Mouse (Mus musculus): ENCODE results near the gene Thegl. TPM values are rescaled to one million over a fixed set of nuclear protein-coding genes. Genes with fewer than 3 reads are reported as not detected.

Thegl gene
- polyA plus RNA-seq, 1 experiment = 0.92 TPM

GRCm38 (mm10) chr5:77100691-77101090, 84.9 kb downstream of the Thegl start:
- Histone ChIP-seq H3K4me3 (replicated peaks; ENCODE audit: control insufficient read depth, low read depth, low read length) (no peak overlapping the region), H3K27ac (ENCODE audit: control insufficient read depth, insufficient read depth, low read depth, low read length, poor library complexity) (no peak overlapping the region), H3K4me1 (ENCODE audit: control insufficient read depth, insufficient read depth, low read length) (no peaks in the 10 kb centered on the region; the same call in 1 of the 2 replicates)
- WGBS = 77% methylated on average over 6 of the region's 6 CpGs
- TF ChIP-seq POLR2A (IDR thresholded peaks at IDR 0.05; ENCODE audit: borderline replicate concordance, control insufficient read depth, low read depth, low read length) (no peak), CTCF (IDR thresholded peaks at IDR 0.05; ENCODE audit: control insufficient read depth, insufficient read depth, low read length) (no peak)

DNA sequence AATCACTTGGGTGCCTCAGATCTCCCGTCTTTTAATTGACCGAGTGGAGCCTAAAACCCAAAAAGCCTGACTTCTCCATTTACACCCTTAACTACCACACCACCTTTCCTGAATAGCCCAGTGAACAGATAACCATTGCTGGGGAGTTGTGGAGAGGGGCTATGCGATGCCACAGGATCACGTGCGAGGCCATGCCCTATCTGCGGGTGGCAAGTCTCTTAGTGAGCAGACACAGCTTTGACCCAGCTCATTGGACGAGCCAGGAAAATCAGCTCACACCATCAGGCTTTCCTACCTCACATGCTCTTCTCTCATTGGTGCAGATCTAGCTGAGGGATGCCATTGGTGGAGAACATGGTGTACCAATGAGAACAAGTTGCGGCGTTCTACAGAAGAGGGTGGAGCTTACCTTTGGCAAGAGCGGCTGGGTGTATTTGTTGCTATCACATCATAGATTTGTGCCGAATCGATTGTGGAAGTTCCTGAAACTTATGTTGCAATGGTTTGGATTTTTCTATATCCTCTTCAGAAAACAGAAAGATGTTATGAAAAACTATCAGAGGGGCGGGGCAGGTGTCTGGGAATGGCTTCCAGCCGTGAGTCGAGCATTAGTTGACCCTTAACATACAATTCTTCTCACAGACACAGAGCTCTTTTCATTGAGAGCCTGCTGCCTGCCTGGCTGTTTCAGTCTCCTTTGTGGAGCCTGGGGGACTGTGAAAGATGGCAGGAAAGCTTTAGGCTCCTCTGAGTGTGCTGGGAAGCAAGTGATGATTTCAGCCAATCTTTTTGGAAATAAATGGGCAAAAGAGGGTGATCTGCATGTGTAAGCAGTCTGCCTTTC, 86.9 kb downstream of the Thegl start:
- Histone ChIP-seq H3K4me3 (replicated peaks; ENCODE audit: control insufficient read depth, low read depth, low read length) (no peak overlapping the region), H3K4me1 (ENCODE audit: control insufficient read depth, insufficient read depth, low read length) (no peaks in the 10 kb centered on the region; the same call in 1 of the 2 replicates), H3K27ac (ENCODE audit: control insufficient read depth, insufficient read depth, low read depth, low read length, poor library complexity) (no peak overlapping the region)
- TF ChIP-seq CTCF (IDR thresholded peaks at IDR 0.05; ENCODE audit: control insufficient read depth, insufficient read depth, low read length) (no peak), POLR2A (IDR thresholded peaks at IDR 0.05; ENCODE audit: borderline replicate concordance, control insufficient read depth, low read depth, low read length) (no peak)
- 71% methylated on average over 15 of the region's 15 CpGs for WGBS

- H3K4me3 ChIP-seq (replicated peaks; ENCODE audit: control insufficient read depth, low read depth, low read length) = no peak overlapping the region
- TF ChIP-seq CTCF (IDR thresholded peaks at IDR 0.05; ENCODE audit: control insufficient read depth, insufficient read depth, low read length) (no peak), POLR2A (IDR thresholded peaks at IDR 0.05; ENCODE audit: borderline replicate concordance, control insufficient read depth, low read depth, low read length) (no peak)
- WGBS = 86% methylated on average over 11 of the region's 11 CpGs
- H3K4me1 ChIP-seq (ENCODE audit: control insufficient read depth, insufficient read depth, low read length) = no peaks in the 10 kb centered on the region
- H3K27ac ChIP-seq (ENCODE audit: control insufficient read depth, insufficient read depth, low read depth, low read length, poor library complexity) = no peak overlapping the region
Measured at GRCm38 (mm10) chr5:77107146-77107822, 91.5 kb downstream of the Thegl start.

- WGBS = 88% methylated on average over 6 of the region's 6 CpGs
- Histone ChIP-seq H3K4me1 (ENCODE audit: control insufficient read depth, insufficient read depth, low read length) (no peaks in the 10 kb centered on the region), H3K27ac (ENCODE audit: control insufficient read depth, insufficient read depth, low read depth, low read length, poor library complexity) (no peak overlapping the region), H3K4me3 (replicated peaks; ENCODE audit: control insufficient read depth, low read depth, low read length) (no peak overlapping the region)
- TF ChIP-seq POLR2A (IDR thresholded peaks at IDR 0.05; ENCODE audit: borderline replicate concordance, control insufficient read depth, low read depth, low read length) (no peak), CTCF (IDR thresholded peaks at IDR 0.05; ENCODE audit: control insufficient read depth, insufficient read depth, low read length) (no peak)
Measured at GRCm38 (mm10) chr5:77108806-77109205, 93.0 kb downstream of the Thegl start.

DNA sequence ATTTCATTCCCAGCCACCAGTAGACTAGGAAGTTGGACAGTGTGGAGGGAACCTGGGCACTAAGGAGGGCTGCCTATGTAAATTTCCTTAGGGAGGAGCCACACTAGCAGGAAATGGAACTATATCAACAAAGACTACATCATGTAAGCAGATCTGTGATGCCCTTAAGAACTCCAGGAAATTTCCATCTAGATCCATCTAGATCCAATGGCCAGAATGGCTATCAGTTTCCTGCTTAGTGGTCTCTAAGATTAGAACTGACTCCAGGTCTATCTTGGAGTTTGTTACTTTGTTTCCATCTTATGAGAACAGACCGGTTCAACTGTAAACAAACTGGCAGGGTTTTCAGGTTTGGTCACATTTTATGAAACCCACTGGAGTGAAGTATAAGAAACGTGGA, 94.0 kb downstream of the Thegl start:
- Histone ChIP-seq H3K4me1 (ENCODE audit: control insufficient read depth, insufficient read depth, low read length) (no peaks in the 10 kb centered on the region; the same call in 1 of the 2 replicates), H3K27ac (ENCODE audit: control insufficient read depth, insufficient read depth, low read depth, low read length, poor library complexity) (no peak overlapping the region), H3K4me3 (replicated peaks; ENCODE audit: control insufficient read depth, low read depth, low read length) (no peak overlapping the region)
- WGBS = 74% methylated on average over 2 of the region's 2 CpGs
- TF ChIP-seq CTCF (IDR thresholded peaks at IDR 0.05; ENCODE audit: control insufficient read depth, insufficient read depth, low read length) (no peak), POLR2A (IDR thresholded peaks at IDR 0.05; ENCODE audit: borderline replicate concordance, control insufficient read depth, low read depth, low read length) (no peak)

Other genes starting within 250 kb of the Thegl start
- gene Aasdh, start 110.5 kb upstream of the Thegl start, polyA plus RNA-seq (2011; ENCODE audit: insufficient read depth, insufficient read length, low replicate concordance, missing spikeins) = 11.6 and 16.5 TPM in 2 replicates
- gene Paics, start 64.7 kb upstream of the Thegl start, polyA plus RNA-seq (2011; ENCODE audit: insufficient read depth, insufficient read length, low replicate concordance, missing spikeins) = 76.6 and 84.6 TPM in 2 replicates
- 11.0 and 17.2 TPM in 2 replicates for gene Ppat, start 64.4 kb upstream of the Thegl start, polyA plus RNA-seq (2011; ENCODE audit: insufficient read depth, insufficient read length, low replicate concordance, missing spikeins)
- 66.7 and 73.8 TPM in 2 replicates for gene Srp72, start 41.3 kb upstream of the Thegl start, polyA plus RNA-seq (2011; ENCODE audit: insufficient read depth, insufficient read length, low replicate concordance, missing spikeins)
- gene Arl9, start 12.0 kb upstream of the Thegl start, polyA plus RNA-seq (2011; ENCODE audit: insufficient read depth, insufficient read length, low replicate concordance, missing spikeins) = 1.9 TPM in 1 of 2 replicates, not detected in the other
- 8.3 TPM in 2 replicates for gene Hopx, start 99.1 kb downstream of the Thegl start, polyA plus RNA-seq (2011; ENCODE audit: insufficient read depth, insufficient read length, low replicate concordance, missing spikeins)
- gene Spink2, start 195.4 kb downstream of the Thegl start, polyA plus RNA-seq (2011; ENCODE audit: insufficient read depth, insufficient read length, low replicate concordance, missing spikeins) = not detected in 2 replicates
- 4.7 and 9.5 TPM in 2 replicates for gene Rest, start 249.5 kb downstream of the Thegl start, polyA plus RNA-seq (2011; ENCODE audit: insufficient read depth, insufficient read length, low replicate concordance, missing spikeins)